Mouse (Mus musculus): ENCODE data around the gene Irgc1.

Irgc1 gene

DNA sequence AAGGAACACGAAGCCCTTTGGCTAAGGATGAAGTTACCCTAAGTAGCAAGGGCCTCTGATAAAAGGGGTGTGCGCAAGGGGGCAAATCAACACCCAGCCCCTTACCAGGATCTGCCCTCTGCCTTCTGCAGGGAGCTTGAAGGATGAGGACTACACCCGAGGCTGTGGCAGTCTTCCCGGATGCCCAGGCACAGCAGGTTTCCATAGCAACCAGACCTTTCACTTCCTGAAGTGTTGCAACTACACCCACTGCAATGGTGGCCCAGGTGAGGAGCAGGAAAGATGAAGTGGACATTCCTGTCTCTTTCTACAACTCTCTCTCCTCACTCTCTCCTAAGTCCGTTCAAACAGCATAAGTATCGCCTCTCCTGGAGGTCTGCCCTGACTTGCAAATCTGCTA is 20.3 kb upstream of the Irgc1 start:
- no peak for DNase-seq (ENCODE audit: low read depth, low spot score)

DNA sequence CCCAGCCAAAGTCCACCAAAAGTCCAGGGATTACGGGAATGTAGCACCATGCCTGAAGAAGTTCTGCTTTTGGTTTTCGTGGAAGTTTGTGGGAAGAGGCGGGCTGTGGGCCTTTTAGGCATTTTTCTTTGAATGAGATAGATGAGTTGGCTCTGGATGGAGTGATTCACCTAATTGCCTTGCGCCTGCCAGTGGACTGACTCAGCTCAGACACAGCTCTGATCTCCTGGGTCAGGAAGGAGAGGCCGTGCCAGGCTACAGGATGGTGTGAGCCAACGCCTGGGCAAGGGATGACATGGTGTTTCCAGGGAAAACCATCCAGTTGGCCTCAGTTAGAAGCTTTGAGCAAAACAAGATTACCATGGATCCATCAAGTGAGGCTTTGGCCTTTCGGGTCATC is 18.3 kb upstream of the Irgc1 start:
- DNase-seq (ENCODE audit: low read depth, low spot score): no peak

- DNase-seq (ENCODE audit: low read depth, low spot score): no peak
These were observed 17.0 kb upstream of the Irgc1 start for GRCm38 (mm10) chr7:24469126-24469525.

GRCm38 (mm10) chr7:24467886-24468285 is 15.8 kb upstream of the Irgc1 start:
- DNase-seq (ENCODE audit: low read depth, low spot score): no peak

- DNase-seq (ENCODE audit: low read depth, low spot score): no peak
These were observed 14.7 kb upstream of the Irgc1 start for GRCm38 (mm10) chr7:24466835-24467234.

GRCm38 (mm10) chr7:24462388-24463319 is 10.6 kb upstream of the Irgc1 start, which contains the start of gene Plaur:
Gene Plaur (plus strand): TSS chr7:24462484.
- no peak for DNase-seq (ENCODE audit: low read depth, low spot score)

DNA sequence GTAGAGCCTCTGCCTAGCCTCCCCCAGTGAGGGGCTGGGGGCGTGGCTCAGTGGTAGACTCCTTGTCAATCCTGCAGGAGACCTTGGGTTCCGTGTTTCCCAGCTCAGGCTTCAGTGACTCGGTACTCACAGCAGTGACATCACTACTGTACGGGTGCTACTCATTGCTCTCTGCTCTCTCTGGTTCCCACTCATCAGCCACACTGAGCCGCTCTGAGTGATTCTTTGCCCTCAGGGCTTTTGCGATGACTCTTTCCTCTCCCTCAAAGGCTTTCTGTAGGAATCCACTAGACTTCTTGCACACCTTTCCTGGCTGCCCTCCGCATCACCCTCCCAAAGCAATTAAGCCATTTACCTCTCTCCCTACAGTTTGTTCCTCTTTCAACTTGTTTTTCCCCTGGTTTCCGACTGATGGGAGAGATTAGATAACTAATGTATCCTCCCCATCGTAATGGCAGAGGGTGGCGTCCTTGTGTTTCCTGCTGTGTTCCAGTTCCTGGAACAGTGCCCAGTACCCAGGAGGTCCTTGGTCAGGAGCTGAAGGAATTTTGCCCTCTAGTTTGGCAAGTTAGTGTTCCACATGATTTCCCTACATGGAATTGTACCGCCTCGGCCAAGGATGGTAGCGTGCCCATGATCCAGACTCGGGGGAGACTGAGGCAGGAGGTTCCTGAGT is 9.4 kb upstream of the Irgc1 start:
- DNase-seq (ENCODE audit: low read depth, low spot score): no peak

DNA sequence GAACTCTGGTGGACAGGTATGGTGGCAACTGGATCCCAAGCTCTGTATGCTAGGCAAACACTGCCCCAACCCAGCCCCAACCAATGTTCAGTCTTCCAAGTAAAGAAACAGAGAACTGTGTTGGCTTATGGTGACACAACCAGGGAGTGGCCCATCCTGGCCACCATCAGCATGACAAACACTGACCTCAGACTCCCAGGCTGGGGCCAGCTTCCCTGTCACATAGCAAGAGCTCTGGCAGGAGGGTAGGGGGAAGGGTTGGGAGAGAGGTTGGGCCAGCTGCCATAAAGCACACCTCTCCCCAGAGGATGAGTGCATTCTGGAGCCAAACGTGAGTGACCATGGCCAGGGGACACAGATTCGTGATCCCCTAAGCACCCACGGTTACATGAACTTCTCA is 7.7 kb upstream of the Irgc1 start:
- no peak for DNase-seq (ENCODE audit: low read depth, low spot score)

DNA sequence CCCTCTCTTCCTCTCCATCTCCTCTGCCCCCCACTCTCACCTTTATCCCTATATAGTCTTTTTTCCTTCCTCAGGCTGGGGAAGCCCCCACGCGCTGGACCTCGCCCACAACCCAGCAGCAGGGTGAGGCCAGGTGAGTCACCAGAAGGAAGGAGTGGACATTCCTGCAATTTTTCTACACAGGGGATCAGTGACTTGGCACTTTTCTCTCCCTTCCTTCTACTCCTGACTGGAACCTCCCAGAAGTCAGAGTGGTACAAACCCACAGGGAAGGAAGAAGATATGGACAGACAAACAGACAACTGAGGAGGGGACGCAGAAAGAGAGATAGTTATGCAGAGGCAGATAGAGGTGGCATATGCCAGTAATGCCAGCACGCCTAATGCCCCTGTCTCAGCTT is 7.3 kb upstream of the Irgc1 start:
- DNase-seq (ENCODE audit: low read depth, low spot score): no peak

- no peak for DNase-seq (ENCODE audit: low read depth, low spot score)
These were observed 5.8 kb upstream of the Irgc1 start for GRCm38 (mm10) chr7:24457726-24458370.

- no peak for DNase-seq (ENCODE audit: low read depth, low spot score)
These were observed 3.6 kb upstream of the Irgc1 start for GRCm38 (mm10) chr7:24455726-24456125.

- no peak for DNase-seq (ENCODE audit: low read depth, low spot score)
These were observed 2.1 kb upstream of the Irgc1 start for GRCm38 (mm10) chr7:24454199-24454598.

DNA sequence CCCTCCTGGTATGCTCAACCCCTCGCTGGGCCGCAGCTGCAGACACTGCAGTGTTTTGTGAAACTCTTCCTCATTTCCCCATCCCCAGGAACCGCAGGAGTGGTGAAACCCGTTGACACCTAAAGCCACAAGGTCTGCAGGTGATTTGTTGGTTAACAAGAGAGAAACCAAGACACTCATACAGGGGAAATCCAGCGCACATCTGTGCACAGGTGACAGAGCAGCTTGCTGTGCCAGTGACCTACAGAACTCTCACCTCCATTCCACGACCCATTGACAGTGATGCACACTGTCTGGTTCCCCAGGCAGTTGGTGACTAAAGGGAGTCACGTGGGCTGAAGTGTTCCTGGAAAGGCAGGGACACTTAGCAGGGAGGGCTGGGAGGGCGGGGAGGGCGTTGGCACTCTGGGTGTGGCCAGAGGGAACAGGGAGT is 1.5 kb downstream of the Irgc1 start:
- DNase-seq (ENCODE audit: low read depth, low spot score): no peak

DNA sequence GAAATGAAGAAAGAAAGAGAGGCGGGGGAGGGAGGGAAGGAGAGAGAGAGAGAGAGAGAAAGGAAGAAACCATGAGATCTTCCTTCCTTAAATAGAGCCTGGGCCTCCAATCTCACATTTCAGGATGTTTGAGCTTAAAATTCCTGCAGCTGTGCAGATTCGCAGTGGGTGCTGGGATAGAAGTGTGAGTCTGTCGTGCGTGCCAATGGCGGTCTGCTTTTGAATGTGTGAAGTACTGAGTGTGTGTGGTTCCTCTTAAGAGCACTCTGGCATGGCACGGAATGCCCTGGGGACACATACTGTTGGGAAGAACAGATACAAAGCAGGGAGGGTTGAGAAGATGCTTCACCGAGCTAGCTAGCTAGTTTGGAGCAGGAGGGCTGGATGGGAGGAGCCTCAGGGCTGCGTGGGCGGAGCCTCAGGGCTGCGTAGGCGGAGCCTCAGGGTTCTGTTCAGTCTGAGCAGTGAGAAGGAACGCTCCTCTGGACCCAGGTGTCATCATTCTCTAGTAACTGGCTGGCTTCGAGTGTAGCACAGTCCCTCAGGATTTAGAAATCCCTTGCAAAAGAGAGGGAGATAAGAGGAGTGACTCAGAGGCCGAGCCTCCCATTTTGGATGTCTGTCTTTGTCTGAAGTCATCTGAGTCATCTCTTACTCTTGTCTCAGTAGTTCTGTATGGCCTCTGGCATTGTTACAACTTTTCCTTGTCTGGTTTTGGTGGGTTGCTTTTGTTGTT is 3.1 kb downstream of the Irgc1 start:
- DNase-seq (ENCODE audit: low read depth, low spot score): peak; percentile 79

GRCm38 (mm10) chr7:24446697-24447340 is 5.3 kb downstream of the Irgc1 start:
- peak; percentile 87 for DNase-seq (ENCODE audit: low read depth, low spot score)

GRCm38 (mm10) chr7:24445266-24445926 is 6.7 kb downstream of the Irgc1 start:
- DNase-seq (ENCODE audit: low read depth, low spot score): no peak

- DNase-seq (ENCODE audit: low read depth, low spot score): no peak
These were observed 9.8 kb downstream of the Irgc1 start for GRCm38 (mm10) chr7:24442313-24442712.

DNA sequence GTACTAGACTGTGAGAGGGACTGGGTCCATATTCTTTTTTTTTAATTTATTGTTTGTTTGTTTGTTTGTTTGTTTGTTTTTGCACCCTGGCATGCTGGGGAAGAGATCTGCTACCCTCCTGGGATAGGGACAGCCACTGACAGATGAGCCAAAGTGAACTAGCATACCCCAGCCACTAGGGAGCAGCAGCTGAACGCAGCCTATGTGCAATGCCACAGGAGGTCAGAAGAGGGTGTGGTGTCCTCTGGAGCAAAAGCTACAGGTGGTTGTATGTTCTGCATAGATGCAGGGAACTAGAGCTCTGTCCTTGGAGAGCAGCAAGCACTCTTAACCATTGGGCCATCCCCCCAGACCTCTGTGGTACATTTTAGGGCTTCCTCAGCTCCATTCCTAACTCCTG is 10.3 kb downstream of the Irgc1 start:
- DNase-seq (ENCODE audit: low read depth, low spot score): no peak

DNA sequence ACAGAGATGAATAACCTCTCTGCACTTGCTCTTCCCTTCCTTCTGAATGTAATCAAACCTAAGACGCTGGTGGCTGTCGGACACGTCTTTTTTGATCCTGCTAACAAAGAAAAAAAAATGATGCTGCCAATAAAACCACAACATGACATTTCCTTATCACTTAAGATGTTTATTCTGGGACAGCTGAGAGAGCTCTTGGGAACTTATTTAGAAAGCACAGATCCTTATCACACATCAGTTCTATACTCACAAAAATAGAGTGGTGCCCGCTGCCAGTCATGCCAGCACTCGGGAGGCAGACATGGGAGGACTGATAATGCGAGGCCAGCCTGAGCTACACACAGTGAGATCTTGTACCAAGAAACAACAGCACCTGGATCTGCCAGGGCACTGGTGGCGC is 12.2 kb downstream of the Irgc1 start:
- no peak for DNase-seq (ENCODE audit: low read depth, low spot score)

DNA sequence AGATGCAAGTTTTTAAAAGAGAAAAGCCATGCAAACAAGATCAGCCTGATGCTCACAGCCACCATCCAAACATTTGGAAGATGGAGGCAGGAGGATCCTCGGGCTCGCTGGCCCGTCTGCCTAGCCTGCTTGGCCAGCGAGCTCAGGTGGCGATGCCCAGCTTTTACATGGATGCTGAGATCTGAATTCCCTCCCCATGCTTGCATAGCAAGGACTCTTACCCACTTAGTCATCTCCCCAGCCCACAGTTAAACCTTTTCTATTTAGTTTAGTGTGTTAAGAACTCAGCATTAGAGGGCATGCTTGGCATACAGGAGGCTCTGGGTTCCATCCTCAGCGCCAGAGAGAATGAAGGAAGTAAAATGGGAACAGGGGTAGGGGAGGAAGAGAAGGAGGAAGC is 12.9 kb downstream of the Irgc1 start:
- DNase-seq (ENCODE audit: low read depth, low spot score): no peak

DNA sequence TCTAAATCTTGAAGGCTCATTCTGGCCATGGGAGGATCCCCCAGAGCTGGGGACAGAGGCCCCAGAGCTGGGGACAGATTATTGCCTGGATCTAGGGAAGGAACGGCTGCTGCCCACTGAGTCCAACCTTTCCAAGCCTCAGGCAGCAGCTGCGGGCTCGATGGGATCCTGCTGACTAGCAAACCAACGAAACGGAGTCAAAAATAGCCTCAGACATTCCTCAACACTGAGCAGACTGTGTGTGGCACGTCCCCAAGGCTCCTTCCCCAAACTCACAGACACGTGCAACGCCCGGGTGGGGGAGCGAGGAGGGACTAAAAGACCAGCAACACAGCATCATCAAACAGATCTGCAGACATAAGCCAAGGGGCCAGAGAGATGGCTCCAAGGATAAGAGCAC is 14.1 kb downstream of the Irgc1 start:
- peak; percentile 87 for DNase-seq (ENCODE audit: low read depth, low spot score)
